Mouse (Mus musculus) lung, adult 2 months (tissue): ENCODE measurements around the gene 4930550C14Rik. TPM values are rescaled to one million over a fixed set of nuclear protein-coding genes. Genes with fewer than 3 reads are reported as not detected.

Experiments used
- DNase-seq: peaks from one replicate; pipeline ENCODE4 v3.0.0; 2022
- H3K4me1 ChIP-seq: fragments of 200-500 bp; 2 replicates; pipeline ENCODE4 v1.6.1; 2011; ENCODE audit warnings: low read length; ENCODE audit not compliant: control insufficient read depth, insufficient read depth
- H3K4me3 ChIP-seq: fragments of 200-500 bp; replicated peaks from 2 replicates; pipeline ENCODE3; 2011; ENCODE audit warnings: low read depth, mild to moderate bottlenecking, control low read depth, low read length; ENCODE audit errors: extremely low read depth
- CTCF ChIP-seq: fragments of 200-500 bp; IDR thresholded peaks from 2 replicates; pipeline ENCODE4 v1.5.1; 2011; ENCODE audit warnings: mild to moderate bottlenecking, low read length, control low read depth; ENCODE audit not compliant: insufficient read depth
- POLR2A ChIP-seq: fragments of 200-500 bp; IDR thresholded peaks from 2 replicates; pipeline ENCODE4 v1.6.1; 2011; ENCODE audit warnings: low read depth, mild to moderate bottlenecking, control low read depth, low read length, borderline replicate concordance; ENCODE audit errors: extremely low read depth
- WGBS: fragments of 180-500 bp; shearing (Covaris S2); methylation state at CpG from one replicate; pipeline ENCODE4 v1.1.7; 2018; 5-methylcytosine and 5-hydroxymethylcytosine counted together
- polyA plus RNA-seq: library from polyadenylated mRNA; depleted of rRNA; stranded (reverse); fragments of >200 nt; gene quantifications from 2 replicates; pipeline ENCODE4 v1.2.3, GENCODE M21; 2012; rRNA removed

4930550C14Rik gene
- polyA plus RNA-seq = 0.55 and 1.3 TPM in 2 replicates

- peaks cover 7% of the 10 kb centered on the region for H3K4me1 ChIP-seq
- TF ChIP-seq CTCF = no peak
- TF ChIP-seq POLR2A = no peak
- DNase-seq = peak; percentile 48
- peak within 1 kb of the TSS; percentile 49 for H3K4me3 ChIP-seq
- WGBS = 10% methylated on average over 11 of the region's 11 CpGs
Measured at GRCm38 (mm10) chr9:53402291-53402711, at the start of gene 4930550C14Rik. TSS of gene 4930550C14Rik (plus strand) at chr9:53402325.

GRCm38 (mm10) chr9:53353161-53353560 is 49.0 kb upstream of the 4930550C14Rik start:
- no peak overlapping the region for H3K4me3 ChIP-seq
- TF ChIP-seq CTCF (no peak), POLR2A (no peak)
- DNase-seq = no peak
- 88% methylated on average over 5 of the region's 5 CpGs for WGBS
- peaks cover 4% of the 10 kb centered on the region for H3K4me1 ChIP-seq

GRCm38 (mm10) chr9:53356219-53357155 is 45.6 kb upstream of the 4930550C14Rik start:
- H3K4me3 ChIP-seq = no peak overlapping the region
- peak; percentile 60 for DNase-seq
- no peak for TF ChIP-seq CTCF
- no peak for TF ChIP-seq POLR2A
- WGBS = 26% methylated on average over 14 of the region's 14 CpGs
- H3K4me1 ChIP-seq = peaks cover 4% of the 10 kb centered on the region; the same call in 1 of the 2 replicates

- no peak for TF ChIP-seq POLR2A
- no peak for TF ChIP-seq CTCF
- DNase-seq = no peak
- H3K4me3 ChIP-seq = no peak overlapping the region
- 29% methylated on average over 3 of the region's 3 CpGs for WGBS
- no peaks in the 10 kb centered on the region for H3K4me1 ChIP-seq
Measured at GRCm38 (mm10) chr9:53371339-53371738, 30.8 kb upstream of the 4930550C14Rik start.

- no peak overlapping the region for H3K4me3 ChIP-seq
- 0 out of 2 replicates have a peak, but pooled peaks have one; percentile 17 for TF ChIP-seq CTCF
- no peak for TF ChIP-seq POLR2A
- 21% methylated on average over 4 of the region's 4 CpGs for WGBS
- peak; percentile 25 for DNase-seq
- H3K4me1 ChIP-seq = no peaks in the 10 kb centered on the region
Measured at GRCm38 (mm10) chr9:53375907-53376306, 26.2 kb upstream of the 4930550C14Rik start.

GRCm38 (mm10) chr9:53376820-53377219 is 25.3 kb upstream of the 4930550C14Rik start:
- TF ChIP-seq POLR2A (no peak), CTCF (peak; percentile 42; the same call in 1 of the 2 replicates)
- Histone ChIP-seq H3K4me3 (no peak overlapping the region), H3K4me1 (no peaks in the 10 kb centered on the region)
- WGBS = 84% methylated on average over 13 of the region's 13 CpGs
- no peak for DNase-seq

GRCm38 (mm10) chr9:53377597-53377996 is 24.5 kb upstream of the 4930550C14Rik start:
- 29% methylated on average over 5 of the region's 5 CpGs for WGBS
- DNase-seq = no peak
- no peak for TF ChIP-seq POLR2A
- no peak for TF ChIP-seq CTCF
- Histone ChIP-seq H3K4me1 (no peaks in the 10 kb centered on the region), H3K4me3 (no peak overlapping the region)

GRCm38 (mm10) chr9:53378171-53378570 is 24.0 kb upstream of the 4930550C14Rik start:
- 72% methylated on average over 3 of the region's 3 CpGs for WGBS
- no peaks in the 10 kb centered on the region for H3K4me1 ChIP-seq
- H3K4me3 ChIP-seq = no peak overlapping the region
- no peak for TF ChIP-seq POLR2A
- TF ChIP-seq CTCF = no peak
- no peak for DNase-seq

GRCm38 (mm10) chr9:53380595-53380994 is 21.5 kb upstream of the 4930550C14Rik start:
- TF ChIP-seq CTCF (no peak), POLR2A (no peak)
- WGBS = 56% methylated on average over 2 of the region's 2 CpGs
- H3K4me1 ChIP-seq = no peaks in the 10 kb centered on the region
- no peak overlapping the region for H3K4me3 ChIP-seq
- no peak for DNase-seq

GRCm38 (mm10) chr9:53381113-53381615 is 21.0 kb upstream of the 4930550C14Rik start:
- whole genome bisulfite sequencing = 79% methylated on average over 5 of the region's 5 CpGs
- no peaks in the 10 kb centered on the region for H3K4me1 ChIP-seq

More at GRCm38 (mm10) chr9:53381113-53381615, 21.0 kb upstream of the 4930550C14Rik start:
- H3K4me3 ChIP-seq = no peak overlapping the region
- TF ChIP-seq CTCF = no peak
- no peak for TF ChIP-seq POLR2A
- no peak for DNase-seq
